Mouse (Mus musculus) lung, postnatal 4 days (tissue): ENCODE data around the gene Tubb2a.

Experiments
- DNase-seq, 2 experiments: peaks; one replicate each; pipeline ENCODE4 v3.0.0; 2021

Gene Tubb2a

DNA sequence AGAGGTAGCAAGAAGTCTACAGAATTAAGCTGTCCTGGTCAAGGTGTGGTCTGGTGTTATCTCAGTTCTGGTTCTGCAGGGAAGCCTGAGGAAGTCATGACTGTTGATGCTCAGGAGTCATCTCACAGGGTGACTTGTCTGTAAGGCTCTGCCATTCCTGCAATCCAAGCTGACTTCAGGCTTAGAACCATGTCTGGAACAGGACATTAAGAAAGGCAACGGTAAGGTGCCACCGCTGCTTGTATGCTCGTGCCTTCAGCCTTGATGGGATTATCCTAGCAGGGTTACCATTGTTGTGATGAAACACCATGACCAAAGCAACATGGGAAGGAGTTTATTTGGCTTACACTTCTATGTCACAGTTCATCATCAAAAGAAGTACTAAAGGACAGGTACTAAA is 30.3 kb downstream of the Tubb2a start:
- DNase-seq, result no peak

DNA sequence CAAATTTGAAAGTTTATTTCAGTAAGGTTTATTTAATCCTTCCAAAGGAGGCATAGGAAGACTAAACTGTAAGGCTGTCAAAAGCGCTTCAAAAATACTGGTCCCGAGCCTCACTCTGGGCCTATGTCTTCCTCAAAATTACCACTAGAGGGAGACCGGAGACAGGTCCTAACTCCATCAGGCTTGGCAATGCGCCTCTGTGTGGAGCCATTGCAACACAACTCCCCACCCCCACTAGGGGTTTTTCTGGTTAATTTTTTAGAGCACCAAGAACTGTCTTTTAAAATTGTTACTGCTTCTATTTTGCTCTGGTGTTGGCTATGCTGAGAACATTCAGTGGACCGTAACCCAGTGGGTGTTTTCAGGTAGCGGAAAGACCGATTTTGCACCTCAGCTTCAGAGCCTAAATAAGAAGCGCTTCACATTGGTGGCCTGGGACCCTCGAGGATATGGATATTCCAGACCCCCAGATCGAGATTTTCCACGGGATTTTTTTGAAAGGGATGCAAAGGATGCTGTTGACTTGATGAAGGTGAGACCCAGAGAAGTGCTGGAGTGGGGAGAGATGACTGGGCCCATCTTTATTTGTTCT is 31.3 kb downstream of the Tubb2a start:
- DNase-seq, result peak; percentile 77 to 85

DNA sequence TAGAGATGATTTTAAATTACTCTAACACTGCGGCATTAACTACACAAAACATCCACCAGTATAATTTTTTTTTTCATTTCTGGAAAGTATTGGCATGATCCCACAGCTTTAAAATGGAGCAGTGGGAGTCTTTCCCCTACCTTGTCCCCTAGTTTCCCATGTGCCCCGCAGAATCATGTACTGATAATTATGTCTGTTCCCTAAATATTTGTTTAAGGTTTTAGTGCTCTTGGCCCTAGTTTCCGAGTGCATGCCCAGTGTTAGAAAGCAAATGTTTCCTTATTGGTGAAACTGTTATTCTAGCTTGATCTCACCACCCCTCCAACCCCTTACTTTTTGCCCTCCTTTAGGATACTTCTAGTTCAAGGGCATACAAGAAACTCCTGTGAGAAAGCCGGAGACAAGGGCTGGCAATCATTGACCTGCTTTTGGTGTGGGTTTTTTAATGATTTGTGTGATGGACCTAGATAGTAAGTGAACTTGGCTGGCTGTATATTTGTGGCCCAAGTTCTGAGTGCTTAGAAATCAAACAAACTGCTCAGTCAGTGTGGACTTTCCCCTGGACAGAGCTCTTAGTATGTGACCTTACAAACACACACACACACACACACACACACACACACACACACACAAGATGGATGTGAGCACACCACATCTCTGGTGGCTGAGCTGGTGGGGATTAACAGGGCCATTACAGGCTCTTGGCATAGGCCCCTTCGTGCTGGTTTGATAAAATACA is 32.1 kb downstream of the Tubb2a start:
- DNase-seq, result no peak

DNA sequence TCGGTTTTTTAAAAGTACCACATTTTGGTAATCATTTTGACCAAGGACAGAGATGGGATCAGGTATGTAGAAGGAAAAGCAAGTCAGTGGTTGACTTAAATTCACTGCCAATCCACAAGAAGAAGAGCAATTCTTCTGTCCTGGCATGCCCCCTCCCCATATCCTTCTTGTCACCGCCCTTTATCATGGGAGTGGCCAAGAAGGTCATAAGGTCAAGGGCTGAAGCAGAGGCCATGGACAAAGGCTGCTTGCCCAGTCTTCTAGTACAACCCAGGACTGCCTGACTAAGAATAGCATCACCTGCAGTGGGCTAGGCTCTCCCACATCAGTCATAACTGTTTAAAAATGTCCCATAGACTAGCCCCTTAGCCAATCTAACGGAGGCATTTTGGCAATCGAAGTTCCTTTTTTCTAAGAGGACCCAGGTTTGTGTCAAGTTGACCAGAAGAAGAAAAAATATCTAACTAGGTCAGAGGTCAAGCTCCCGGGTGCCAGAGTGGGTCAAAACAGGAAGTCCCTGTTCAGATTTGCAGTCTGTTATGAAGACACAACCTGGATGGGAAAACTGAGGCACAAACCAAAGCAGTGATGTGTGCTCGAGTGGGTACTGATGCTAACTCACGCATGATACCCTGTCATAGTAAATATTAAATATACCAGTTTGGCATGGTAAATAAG is 34.0 kb downstream of the Tubb2a start:
- no peak for DNase-seq

DNA sequence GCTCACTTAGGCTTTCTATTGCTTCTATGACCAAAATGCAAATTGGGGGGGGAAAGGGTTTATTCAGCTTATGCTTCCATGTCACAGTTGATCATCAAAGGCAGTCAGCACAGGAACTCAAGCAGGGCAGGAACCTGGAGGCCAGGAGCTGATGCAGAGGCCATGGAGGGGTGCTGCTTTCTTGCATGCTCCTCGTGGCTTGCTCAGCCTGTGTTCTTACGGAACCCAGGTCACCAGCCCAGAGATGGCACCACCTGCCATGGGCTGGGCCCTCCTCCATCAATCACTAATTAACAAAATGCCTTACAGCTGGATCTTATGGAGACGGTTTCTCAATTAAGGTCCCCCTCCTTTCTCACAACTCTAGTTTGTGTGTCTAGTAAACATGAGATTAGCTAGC is 37.7 kb downstream of the Tubb2a start:
- DNase-seq, result no peak

DNA sequence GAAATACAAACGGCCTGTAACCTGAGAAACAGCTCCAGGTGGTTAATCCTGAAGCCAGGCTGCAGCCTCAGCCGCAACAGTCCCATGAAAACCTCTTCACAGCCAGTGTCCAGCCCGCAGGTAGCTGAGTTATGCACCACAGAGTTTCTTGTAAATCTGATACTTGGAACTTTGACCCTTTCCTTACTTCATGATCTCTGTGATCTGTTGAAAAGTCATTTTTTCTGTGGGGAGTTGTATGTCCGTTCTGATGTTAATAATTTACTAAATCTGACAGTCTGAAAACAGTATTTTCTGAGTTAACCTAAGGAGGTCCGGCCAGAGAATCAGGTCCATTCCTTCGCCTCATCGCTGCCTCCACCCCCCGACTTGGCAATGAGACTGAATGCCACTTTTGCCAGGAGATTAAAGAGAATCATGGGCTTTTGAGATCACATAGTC is 38.9 kb downstream of the Tubb2a start:
- DNase-seq, result no peak

DNA sequence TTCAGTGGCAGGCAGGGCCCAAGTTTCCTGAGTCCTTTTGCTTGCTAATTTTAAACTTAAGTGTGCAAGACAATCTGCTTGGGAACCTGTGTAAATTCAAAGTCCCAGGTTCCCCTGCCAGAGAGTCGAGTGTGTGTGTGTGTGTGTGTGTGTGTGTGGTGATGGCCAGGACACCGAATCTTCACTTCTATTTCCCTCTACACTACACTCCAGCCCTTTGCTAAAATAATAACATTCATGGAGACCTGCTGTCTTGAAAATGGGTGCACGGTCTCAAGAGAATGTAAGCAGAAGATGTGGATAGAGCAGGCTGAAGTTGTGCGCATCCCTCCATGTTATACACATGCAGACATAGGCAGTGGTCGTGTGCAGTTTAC is 39.8 kb downstream of the Tubb2a start:
- DNase-seq, result no peak

DNA sequence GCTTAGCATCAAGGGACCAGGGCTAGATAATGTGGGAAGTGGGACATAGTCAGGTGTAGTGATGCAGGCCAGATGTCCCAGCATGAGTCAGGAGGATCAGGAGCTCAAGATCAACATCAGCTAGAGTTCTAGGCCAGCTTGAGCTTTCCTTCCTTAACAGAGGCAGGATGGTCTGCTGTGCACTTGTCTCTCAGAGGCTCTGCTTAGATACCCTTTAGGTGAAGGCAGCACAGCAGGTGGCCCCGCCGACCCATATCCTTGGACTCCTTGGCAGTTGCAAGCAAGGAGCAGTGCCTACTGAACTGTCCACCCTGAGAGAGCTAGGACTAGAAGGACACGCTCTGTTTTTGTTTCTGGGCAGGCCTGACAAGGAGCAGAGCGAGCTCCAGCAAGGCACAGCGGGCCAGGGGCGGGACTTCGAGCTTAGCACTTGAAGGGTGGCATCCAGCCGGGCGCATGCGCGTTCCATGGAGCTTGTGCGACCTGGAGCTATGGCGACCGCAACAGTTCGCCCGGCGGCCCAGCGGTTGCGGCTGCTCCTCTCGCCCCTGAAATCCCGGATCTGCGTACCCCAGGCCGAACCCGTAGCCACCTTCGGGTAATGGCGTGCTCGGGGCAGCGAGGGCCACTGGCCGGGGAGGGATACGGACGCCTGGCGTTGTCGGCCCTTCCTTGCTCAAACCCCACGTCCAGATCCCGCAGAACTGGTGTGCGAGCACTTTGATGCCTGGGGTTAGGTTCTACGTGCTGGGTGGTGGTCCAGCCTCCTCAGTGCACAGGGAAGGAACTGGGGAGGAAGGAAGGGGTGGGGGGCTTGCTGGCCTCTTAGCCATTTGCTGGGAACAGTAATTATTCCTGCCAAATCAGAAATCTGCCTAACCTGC is 40.4 kb downstream of the Tubb2a start, which contains the start of gene Bphl:
Bphl (plus strand) TSS at position 426 of the 884 bp plus-strand sequence.
- DNase-seq, result peak; percentile 93 to 95

DNA sequence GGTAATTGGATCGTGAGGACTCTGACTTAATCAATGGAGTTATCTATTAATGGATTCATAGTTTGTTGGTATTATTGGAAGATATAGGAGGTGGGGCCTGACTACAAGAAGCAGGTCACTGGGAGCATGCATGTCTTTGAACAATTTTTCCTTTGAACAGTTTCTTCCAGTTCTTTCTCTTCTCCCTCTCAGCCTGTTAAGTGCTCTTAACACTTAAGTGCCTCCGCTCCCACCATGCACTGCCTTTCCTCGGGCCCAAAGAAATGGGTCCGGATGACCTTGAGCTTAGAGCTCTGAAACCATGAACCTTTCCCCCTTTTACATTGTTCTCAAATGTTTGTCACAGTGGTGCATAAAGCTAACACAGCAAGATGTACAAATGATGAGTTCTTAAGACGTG is 41.1 kb downstream of the Tubb2a start:
- no peak for DNase-seq

DNA sequence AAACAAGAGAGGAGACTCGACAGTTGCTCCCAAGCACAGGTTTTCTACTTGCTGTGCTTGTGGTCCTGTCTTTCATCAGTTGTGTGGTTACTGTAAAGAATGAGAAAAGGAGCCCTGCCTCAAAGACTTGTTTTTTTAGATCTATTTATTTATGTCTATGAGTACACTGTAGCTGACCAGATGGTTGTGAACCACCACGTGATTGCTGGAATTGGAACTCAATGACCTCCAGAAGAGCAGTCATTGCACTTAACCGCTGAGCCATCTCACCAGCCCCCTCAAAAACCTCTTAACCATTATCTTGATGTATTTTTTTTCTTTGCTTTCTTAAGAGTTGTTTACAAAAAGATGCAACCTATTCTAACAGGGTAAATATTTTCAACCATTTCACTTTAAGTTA is 42.4 kb downstream of the Tubb2a start:
- DNase-seq, result no peak

DNA sequence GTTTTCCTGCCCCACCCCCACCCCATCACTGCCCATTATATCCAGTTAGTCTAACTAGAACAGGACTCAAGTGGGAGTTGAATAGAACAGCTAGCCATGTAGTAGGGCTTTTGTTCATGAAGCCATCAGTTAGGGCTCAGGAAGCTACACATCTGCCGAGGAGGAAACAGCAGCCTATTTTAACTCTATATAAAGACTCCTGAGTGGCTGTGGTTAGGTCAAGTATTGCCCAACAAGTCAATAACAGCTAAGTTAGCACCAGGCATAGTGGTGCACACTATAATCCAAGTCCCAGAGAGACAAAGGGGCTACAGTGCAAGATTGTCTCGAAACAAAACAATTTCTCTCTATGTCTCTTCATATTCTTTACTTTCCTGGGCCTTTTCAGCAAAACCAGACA is 45.8 kb downstream of the Tubb2a start:
- no peak for DNase-seq
